Mouse (Mus musculus): Measurements from ENCODE around the gene Irf2. TPM values are rescaled to one million over a fixed set of nuclear protein-coding genes. Genes with fewer than 3 reads are reported as not detected.

Irf2 gene
- total and polyA plus RNA-seq, 3 experiments: 4.9 to 19.4 TPM; not detected in 1

DNA sequence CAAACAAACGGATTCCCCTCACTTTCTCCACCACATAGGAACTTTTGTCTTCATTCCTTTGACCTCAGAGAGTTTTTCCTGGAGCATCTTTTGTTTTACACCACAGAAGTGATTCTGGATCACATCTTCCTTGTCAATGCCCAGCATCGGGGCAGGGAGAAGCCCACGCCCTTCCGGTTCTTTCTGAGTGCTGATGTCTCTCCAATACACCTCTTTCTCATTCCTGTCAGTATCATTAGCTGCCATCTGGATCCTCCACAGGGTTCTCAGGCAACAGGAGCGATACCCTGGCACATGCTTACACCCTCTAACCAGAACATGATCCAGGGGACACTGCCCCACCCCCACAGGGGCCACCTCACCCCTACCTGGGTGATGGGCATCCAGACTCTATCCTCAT is 20.8 kb upstream of the Irf2 start:
- Histone ChIP-seq H3K4me1 (ENCODE audit: control insufficient read depth in 1 of 2, insufficient read depth in 2 of 2, low read length in 2 of 2) (peaks cover 45 to 66% of the 10 kb centered on the region in 2 experiments), H3K36me3 (ENCODE audit: control insufficient read depth in 1 of 2, insufficient read depth in 2 of 2, low read length in 2 of 2) (peaks cover 0 to 68% of the 10 kb centered on the region in 2 experiments; a peak in 2 of 4 replicates), H3K9ac (ENCODE audit: control insufficient read depth, low read depth, low read length, poor library complexity, severe bottlenecking) (no peak overlapping the region; the same call in 1 of the 2 replicates), H3K4me3 (ENCODE audit: control insufficient read depth in 1 of 2, insufficient read depth in 1 of 2, low read depth in 2 of 2, low read length in 2 of 2) (no peak overlapping the region), H3K27ac (ENCODE audit: control insufficient read depth, low read depth, low read length) (peak overlapping the region; percentile 76), H3K9me3 (replicated peaks; ENCODE audit: insufficient read depth, low read length) (no peaks in the 10 kb centered on the region), H3K79me2 (ENCODE audit: control insufficient read depth, insufficient read depth, low read length, poor library complexity) (no peaks in the 10 kb centered on the region), H3K27me3 (ENCODE audit: control insufficient read depth in 1 of 2, insufficient read depth in 2 of 2, low read length in 2 of 2) (no peaks in the 10 kb centered on the region)
- DNase-seq (ENCODE audit: low read depth, low spot score): peak; percentile 64
- no peak for TF ChIP-seq MYB (IDR thresholded peaks at IDR 0.05; ENCODE audit: low read depth, low read length)
- no peak for TF ChIP-seq POLR2AphosphoS2 (IDR thresholded peaks at IDR 0.05; ENCODE audit: low read length)
- peak; percentile 67 for TF ChIP-seq TCF12 (IDR thresholded peaks at IDR 0.05; ENCODE audit: low read depth, low read length)
- no peak for TF ChIP-seq KAT2A (conservative IDR thresholded peaks at IDR 0.05; ENCODE audit: low read depth, low read length)
- TF ChIP-seq MXI1 (IDR thresholded peaks at IDR 0.05; ENCODE audit: low read depth, low read length): no peak
- TF ChIP-seq ETS1 (IDR thresholded peaks at IDR 0.05; ENCODE audit: low read depth, low read length): peak; percentile 43
- TF ChIP-seq ZC3H11A (IDR thresholded peaks at IDR 0.05; ENCODE audit: low read depth, low read length): no peak
- TF ChIP-seq MAX (IDR thresholded peaks at IDR 0.05; ENCODE audit: low read length): peak; percentile 5; the same call in 1 of the 2 replicates
- TF ChIP-seq ZKSCAN1 (IDR thresholded peaks at IDR 0.05; ENCODE audit: low read depth, low read length): no peak
- no peak for TF ChIP-seq ELF1 (IDR thresholded peaks at IDR 0.05; ENCODE audit: low read depth, low read length)
- no peak for TF ChIP-seq ZMIZ1 (IDR thresholded peaks at IDR 0.05; ENCODE audit: low read depth, low read length)
- TF ChIP-seq NRF1 (IDR thresholded peaks at IDR 0.05; ENCODE audit: insufficient read depth, low read depth, low read length, poor library complexity, severe bottlenecking): no peak
- TF ChIP-seq BHLHE40 (IDR thresholded peaks at IDR 0.05; ENCODE audit: borderline replicate concordance, low read depth, low read length): no peak; the same call in 1 of the 2 replicates
- peak; percentile 48; the same call in 1 of the 2 replicates for TF ChIP-seq RCOR1 (IDR thresholded peaks at IDR 0.05; ENCODE audit: low read depth, low read length)
- TF ChIP-seq MAFK (IDR thresholded peaks at IDR 0.05; ENCODE audit: borderline replicate concordance, low read depth, low read length): no peak
- TF ChIP-seq TAL1 (IDR thresholded peaks at IDR 0.05; ENCODE audit: low read length): peak; percentile 82
- TF ChIP-seq UBTF (IDR thresholded peaks at IDR 0.05; ENCODE audit: borderline replicate concordance, insufficient read depth, low read depth, low read length): no peak
- TF ChIP-seq ZNF384 (IDR thresholded peaks at IDR 0.05; ENCODE audit: low read depth, low read length): no peak
- TF ChIP-seq GATA1 (IDR thresholded peaks at IDR 0.05; ENCODE audit: low read depth, low read length): peak; percentile 67
- peak; percentile 61 to 83 for TF ChIP-seq EP300 (IDR thresholded peaks at IDR 0.05; ENCODE audit: low read depth in 1 of 2, low read length in 2 of 2)
- no peak for TF ChIP-seq MAZ (IDR thresholded peaks at IDR 0.05; ENCODE audit: low read depth, low read length)
- TF ChIP-seq NELFE (IDR thresholded peaks at IDR 0.05; ENCODE audit: low read depth, low read length): no peak
- no peak for TF ChIP-seq MYC (IDR thresholded peaks at IDR 0.05; ENCODE audit: low read depth, low read length)
- no peak for TF ChIP-seq RAD21 (IDR thresholded peaks at IDR 0.05; ENCODE audit: low read depth, low read length)
- no peak for TF ChIP-seq MEF2A (IDR thresholded peaks at IDR 0.05; ENCODE audit: extremely low read depth, insufficient replicate concordance, low read depth, low read length, poor library complexity, severe bottlenecking)
- no peak for TF ChIP-seq CHD1 (IDR thresholded peaks at IDR 0.05; ENCODE audit: low read depth, low read length)
- TF ChIP-seq E2F4 (IDR thresholded peaks at IDR 0.05; ENCODE audit: borderline replicate concordance, low read depth, low read length): no peak
- no peak for TF ChIP-seq USF2 (IDR thresholded peaks at IDR 0.05; ENCODE audit: borderline replicate concordance in 1 of 2, insufficient read depth in 1 of 2, low read depth in 1 of 2, low read length in 2 of 2)
- TF ChIP-seq CHD2 (IDR thresholded peaks at IDR 0.05; ENCODE audit: low read length): no peak
- no peak for TF ChIP-seq USF1 (IDR thresholded peaks at IDR 0.05; ENCODE audit: low read depth, low read length)
- no peak for TF ChIP-seq TBP (IDR thresholded peaks at IDR 0.05; ENCODE audit: low read depth, low read length)
- no peak for TF ChIP-seq POLR2AphosphoS5 (IDR thresholded peaks at IDR 0.05; ENCODE audit: borderline replicate concordance, low read depth, low read length)
- no peak for TF ChIP-seq GABPA (IDR thresholded peaks at IDR 0.05; ENCODE audit: low read depth, low read length)
- no peak for TF ChIP-seq JUND (IDR thresholded peaks at IDR 0.05; ENCODE audit: low read depth, low read length)
- TF ChIP-seq CTCF (IDR thresholded peaks at IDR 0.05 in 2 of 3, conservative IDR thresholded peaks at IDR 0.05 in 1 of 3; ENCODE audit: control insufficient read depth in 1 of 3, insufficient read depth in 1 of 3, low read depth in 2 of 3, low read length in 3 of 3, poor library complexity in 1 of 3, severe bottlenecking in 1 of 3): no peak
- TF ChIP-seq SMC3 (IDR thresholded peaks at IDR 0.05; ENCODE audit: low read depth, low read length): no peak
- no peak; the same call in 1 of the 2 replicates for TF ChIP-seq SIN3A (IDR thresholded peaks at IDR 0.05; ENCODE audit: low read length)
- 0 out of 2 replicates have a peak, but pooled peaks have one; percentile 43 for TF ChIP-seq HCFC1 (IDR thresholded peaks at IDR 0.05; ENCODE audit: low read depth, low read length)
